Mouse (Mus musculus) kidney, adult 2 months (tissue): ENCODE data around the gene Ptx4.

Experiments
- CTCF ChIP-seq: fragments of 200-500 bp; conservative IDR thresholded peaks from 2 replicates; pipeline ENCODE4 v1.5.1; 2011; ENCODE audit warnings: low read depth, mild to moderate bottlenecking, control low read depth, low read length, moderate library complexity, mixed read lengths; ENCODE audit not compliant: insufficient read depth, insufficient read length
- POLR2A ChIP-seq: fragments of 200-500 bp; IDR thresholded peaks from one replicate; pipeline ENCODE4 v1.6.1; 2011; ENCODE audit warnings: low read depth, low read length, control low read depth

DNA sequence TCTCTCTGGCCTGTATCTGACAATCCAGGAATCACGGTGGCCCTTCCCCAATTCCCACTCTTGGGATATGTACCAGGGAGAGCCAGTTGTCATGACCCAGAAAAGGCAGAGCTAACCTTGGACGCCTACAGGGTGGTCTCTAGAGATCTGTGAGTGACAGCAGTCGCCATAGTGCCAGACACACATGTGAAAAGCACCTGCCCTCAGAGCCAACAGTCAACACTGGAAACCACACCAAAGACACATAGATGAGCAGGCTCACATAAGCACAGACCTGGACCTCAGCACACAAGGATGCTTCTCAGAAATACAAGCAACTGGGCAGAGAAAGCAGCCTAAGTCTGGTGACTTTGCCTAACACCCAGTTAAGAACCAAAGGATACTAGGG is 8.1 kb upstream of the Ptx4 start:
- TF ChIP-seq POLR2A (no peak), CTCF (no peak)
